Mouse (Mus musculus) liver, embryonic 12.5 days (tissue): Measurements from ENCODE around the gene Gucd1. TPM values are rescaled to one million over a fixed set of nuclear protein-coding genes. Genes with fewer than 3 reads are reported as not detected.
A peak's percentile ranks its signal among the peaks of the same experiment; 100 is the strongest.

Source experiments
- ATAC-seq: fragments of 200-750 bp; cut with Nextera tagmentation; 2 replicates; pipeline ENCODE4 v1.8.0; 2017; ENCODE audit warnings: moderate number of reproducible peaks, mild to moderate bottlenecking, moderate library complexity
- H3K27ac ChIP-seq: fragments of 300-500 bp; sonication (generic); 2 replicates; pipeline ENCODE4 v1.5.1; 2016; ENCODE audit warnings: mild to moderate bottlenecking
- H3K27me3 ChIP-seq: fragments of 300-500 bp; sonication (generic); replicated peaks from 2 replicates; pipeline ENCODE4 v1.6.1; 2016; ENCODE audit warnings: mild to moderate bottlenecking, moderate library complexity
- H3K36me3 ChIP-seq: fragments of 300-500 bp; sonication (generic); 2 replicates; pipeline ENCODE4 v1.6.1; 2016; ENCODE audit warnings: mild to moderate bottlenecking, moderate library complexity
- H3K4me1 ChIP-seq: fragments of 300-500 bp; sonication (generic); 2 replicates; pipeline ENCODE4 v1.6.1; 2016
- H3K4me2 ChIP-seq: fragments of 300-500 bp; sonication (generic); 2 replicates; pipeline ENCODE4 v1.6.1; 2016; ENCODE audit warnings: mild to moderate bottlenecking, moderate library complexity
- H3K4me3 ChIP-seq: fragments of 300-500 bp; sonication (generic); 2 replicates; pipeline ENCODE4 v1.5.1; 2016; ENCODE audit warnings: mild to moderate bottlenecking, moderate library complexity
- H3K9ac ChIP-seq: fragments of 300-500 bp; sonication (generic); 2 replicates; pipeline ENCODE4 v1.6.1; 2016; ENCODE audit warnings: mild to moderate bottlenecking, moderate library complexity
- H3K9me3 ChIP-seq: fragments of 300-500 bp; sonication (generic); replicated peaks from 2 replicates; pipeline ENCODE4 v1.6.1; 2016; ENCODE audit warnings: mild to moderate bottlenecking, moderate library complexity
- WGBS: fragments of 180-500 bp; shearing (Covaris S2); methylation state at CpG from one replicate; pipeline ENCODE4 v1.1.7; 2016; ENCODE audit not compliant: insufficient replicate concordance; 5-methylcytosine and 5-hydroxymethylcytosine counted together
- polyA plus RNA-seq: library from polyadenylated mRNA; unstranded; fragments of >200 nt; fragmentation: Nextera tagmentation; extraction: Ambion mirVana; gene quantifications from 2 replicates; pipeline ENCODE4 v1.2.1, GENCODE M21; 2016

Gene Gucd1
- polyA plus RNA-seq, 1 experiment from 2014 or later, result 50.5 TPM

DNA sequence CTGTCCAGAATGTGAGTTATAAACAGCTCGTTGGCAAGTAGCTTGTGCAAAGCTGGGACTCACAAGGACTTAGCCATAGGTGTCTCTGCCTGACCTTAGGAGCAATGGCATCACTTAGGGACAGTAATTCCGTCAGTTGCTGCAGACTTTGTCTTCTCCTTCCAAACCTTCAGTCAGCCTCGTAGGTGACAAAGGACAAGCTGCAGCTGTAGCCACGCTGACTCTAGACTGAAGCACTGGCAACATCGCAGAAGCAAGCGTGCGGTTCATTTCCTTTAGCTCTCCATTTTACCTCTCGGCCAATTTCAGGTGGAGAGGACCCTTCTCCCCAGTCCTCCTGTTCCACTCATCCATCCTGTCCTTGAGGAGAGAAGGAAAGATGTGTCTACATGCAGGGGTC is 193.8 kb downstream of the Gucd1 start:
- H3K4me1 ChIP-seq, result peaks cover 25% of the 10 kb centered on the region
- H3K27me3 ChIP-seq, result peaks cover 9% of the 10 kb centered on the region
- 67% methylated on average over 8 of the region's 8 CpGs for WGBS
- H3K27ac ChIP-seq, result no peak overlapping the region
- no peak overlapping the region for H3K4me3 ChIP-seq
- ATAC-seq, result no peak
- H3K9me3 ChIP-seq, result no peaks in the 10 kb centered on the region
- no peak overlapping the region for H3K9ac ChIP-seq
- no peak overlapping the region for H3K4me2 ChIP-seq
- no peaks in the 10 kb centered on the region for H3K36me3 ChIP-seq

DNA sequence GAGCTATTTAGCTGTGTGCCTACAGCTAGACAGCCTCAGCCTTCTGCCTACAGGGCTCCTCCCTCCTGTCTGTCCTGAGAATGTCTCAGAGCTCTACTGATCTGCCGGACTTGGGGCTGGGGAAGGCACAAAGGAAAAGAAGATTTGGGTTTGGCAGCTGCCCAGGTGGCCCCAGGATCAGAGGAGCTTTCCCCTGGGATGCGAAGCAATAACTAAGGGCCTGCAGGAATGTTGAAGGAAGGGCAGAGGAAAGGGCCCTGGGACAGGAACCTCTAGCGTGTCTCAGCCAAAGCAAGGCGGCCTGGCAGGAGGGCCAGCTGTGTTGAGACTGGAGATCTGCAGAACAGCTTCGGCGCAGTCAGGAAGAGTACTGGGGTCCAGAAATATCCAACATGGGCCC is 194.8 kb downstream of the Gucd1 start:
- Histone ChIP-seq H3K4me2 (no peak overlapping the region), H3K27ac (no peak overlapping the region), H3K9me3 (no peaks in the 10 kb centered on the region), H3K4me1 (peaks cover 25% of the 10 kb centered on the region), H3K9ac (no peak overlapping the region), H3K27me3 (peaks cover 20% of the 10 kb centered on the region), H3K36me3 (no peaks in the 10 kb centered on the region), H3K4me3 (no peak overlapping the region)
- no peak for ATAC-seq
- WGBS, result 73% methylated on average over 6 of the region's 6 CpGs

DNA sequence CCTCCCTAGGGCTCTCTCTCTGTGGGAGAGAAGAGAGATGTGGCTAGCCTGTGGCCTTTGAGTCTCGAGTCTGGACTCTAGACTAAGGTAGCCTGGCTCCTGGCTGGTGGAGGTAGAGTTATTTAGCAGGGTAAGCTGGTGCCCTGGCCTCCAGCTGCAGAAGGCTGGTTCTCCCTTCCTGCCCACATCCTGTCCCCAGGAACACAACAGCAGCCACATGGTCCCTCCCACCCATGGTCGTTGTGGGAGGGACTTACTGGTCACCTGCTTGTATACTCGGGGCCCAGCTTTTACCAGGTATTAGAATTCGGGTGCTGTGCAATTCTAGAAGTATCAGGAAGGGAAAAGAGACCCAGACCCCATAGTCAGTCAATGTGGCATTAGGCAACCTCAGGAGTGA is 197.5 kb downstream of the Gucd1 start:
- H3K27me3 ChIP-seq, result peaks cover 40% of the 10 kb centered on the region
- no peak overlapping the region for H3K9ac ChIP-seq
- ATAC-seq, result no peak
- peaks cover 27% of the 10 kb centered on the region for H3K4me1 ChIP-seq
- no peaks in the 10 kb centered on the region for H3K9me3 ChIP-seq
- H3K27ac ChIP-seq, result no peak overlapping the region
- H3K4me2 ChIP-seq, result no peak overlapping the region
- H3K4me3 ChIP-seq, result no peak overlapping the region
- WGBS, result 23% methylated on average over 4 of the region's 4 CpGs
- H3K36me3 ChIP-seq, result no peaks in the 10 kb centered on the region

DNA sequence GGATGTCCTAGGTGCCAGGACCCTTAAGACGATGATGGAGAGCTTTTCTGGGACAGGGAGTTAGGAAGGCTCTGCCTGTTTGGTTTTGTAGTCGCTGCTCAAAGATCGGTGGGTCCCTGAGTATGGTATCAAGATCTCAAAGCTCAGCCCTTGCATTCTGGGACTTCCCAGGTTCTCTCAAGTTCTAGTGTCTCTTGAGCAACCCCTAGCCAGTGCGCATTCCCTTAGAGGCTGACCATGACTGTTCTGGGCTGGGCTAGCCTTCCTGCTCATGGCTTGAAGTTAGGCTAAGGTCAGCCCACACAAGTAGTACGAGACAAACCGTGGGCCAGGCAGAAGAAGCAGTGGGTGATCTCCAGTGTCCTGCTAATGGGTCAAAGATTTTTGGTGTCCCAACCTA is 199.6 kb downstream of the Gucd1 start:
- no peak overlapping the region for H3K27ac ChIP-seq
- peak overlapping the region; percentile 75 for H3K4me2 ChIP-seq
- H3K4me3 ChIP-seq, result peak overlapping the region; percentile 60
- H3K9me3 ChIP-seq, result no peaks in the 10 kb centered on the region
- H3K4me1 ChIP-seq, result peaks cover 40% of the 10 kb centered on the region
- H3K27me3 ChIP-seq, result peaks cover 40% of the 10 kb centered on the region
- ATAC-seq, result no peak
- H3K36me3 ChIP-seq, result no peaks in the 10 kb centered on the region
- WGBS, result 57% methylated on average over 6 of the region's 6 CpGs
- no peak overlapping the region for H3K9ac ChIP-seq

DNA sequence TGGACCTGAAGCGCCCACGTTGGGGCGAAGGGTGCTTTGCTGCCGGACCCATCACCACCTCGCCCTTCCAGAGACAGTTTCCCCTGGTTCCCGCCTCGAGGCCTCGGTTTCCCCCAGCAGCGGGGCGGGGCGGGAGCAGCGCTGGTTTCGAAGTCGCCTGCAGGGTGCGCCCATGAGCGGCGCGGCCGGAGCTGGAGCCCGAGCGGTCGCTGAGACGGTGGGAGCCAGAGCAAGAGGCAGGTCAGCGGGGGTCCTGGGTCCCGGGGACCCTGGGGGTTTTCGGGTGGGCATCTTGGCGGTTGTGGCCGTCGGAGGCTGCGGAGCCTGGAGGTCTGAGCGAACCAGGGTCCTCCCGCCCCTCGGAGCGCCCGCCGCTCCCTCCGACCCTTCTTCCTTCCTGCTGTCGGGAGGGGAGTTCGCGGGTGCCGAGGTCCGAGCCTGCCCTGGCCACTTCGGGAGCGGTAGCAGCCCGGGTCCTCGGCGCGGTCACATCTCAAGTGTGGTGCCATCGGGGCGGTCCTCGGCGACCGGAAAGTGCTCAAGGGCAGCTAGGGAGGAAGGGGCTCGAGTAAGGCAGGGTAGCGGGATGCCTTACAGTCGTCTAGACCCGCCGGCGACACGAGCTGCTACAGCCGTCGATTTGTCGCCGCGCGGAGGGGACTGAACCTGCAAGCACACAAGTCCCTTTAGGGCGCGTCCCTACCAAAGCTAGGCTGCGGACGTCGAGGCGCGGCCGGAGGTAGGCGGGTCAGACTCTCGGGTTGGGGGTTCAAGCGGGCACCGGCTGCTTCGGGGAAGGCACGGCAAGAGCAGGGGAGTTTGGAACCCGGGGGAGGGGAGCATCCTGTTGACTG is 200.6 kb downstream of the Gucd1 start:
- ATAC-seq, result peak; percentile 40; the same call in 1 of the 2 replicates
- peak overlapping the region; percentile 60 for H3K4me3 ChIP-seq
- peak overlapping the region; percentile 75 for H3K4me2 ChIP-seq
- WGBS, result under 1% methylated on average over 79 of the region's 81 CpGs
- no peaks in the 10 kb centered on the region for H3K9me3 ChIP-seq
- peaks cover 40% of the 10 kb centered on the region for H3K27me3 ChIP-seq
- H3K9ac ChIP-seq, result peak overlapping the region; percentile 58
- 0 out of 2 replicates have a peak overlapping the region, but pooled peaks have one; percentile 20 for H3K27ac ChIP-seq
- no peaks in the 10 kb centered on the region for H3K36me3 ChIP-seq
- peaks cover 51% of the 10 kb centered on the region for H3K4me1 ChIP-seq

DNA sequence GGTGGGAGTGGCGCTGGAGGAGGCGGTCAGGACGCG is 201.1 kb downstream of the Gucd1 start, which contains the start of gene Adora2a:
Gene Adora2a, plus strand, starts transcription at position 6 of the 36 bp plus-strand sequence.
- Histone ChIP-seq H3K4me1 (peaks cover 51% of the 10 kb centered on the region), H3K36me3 (no peaks in the 10 kb centered on the region), H3K4me3 (peak within 1 kb of the TSS; percentile 60), H3K4me2 (peak within 1 kb of the TSS; percentile 75), H3K27ac (0 out of 2 replicates have a peak within 1 kb of the TSS, but pooled peaks have one; percentile 20), H3K27me3 (peaks cover 40% of the 10 kb centered on the region), H3K9ac (peak within 1 kb of the TSS; percentile 58), H3K9me3 (no peaks in the 10 kb centered on the region)
- 0% methylated on average over 2 of the region's 4 CpGs for WGBS
- ATAC-seq, result no peak

DNA sequence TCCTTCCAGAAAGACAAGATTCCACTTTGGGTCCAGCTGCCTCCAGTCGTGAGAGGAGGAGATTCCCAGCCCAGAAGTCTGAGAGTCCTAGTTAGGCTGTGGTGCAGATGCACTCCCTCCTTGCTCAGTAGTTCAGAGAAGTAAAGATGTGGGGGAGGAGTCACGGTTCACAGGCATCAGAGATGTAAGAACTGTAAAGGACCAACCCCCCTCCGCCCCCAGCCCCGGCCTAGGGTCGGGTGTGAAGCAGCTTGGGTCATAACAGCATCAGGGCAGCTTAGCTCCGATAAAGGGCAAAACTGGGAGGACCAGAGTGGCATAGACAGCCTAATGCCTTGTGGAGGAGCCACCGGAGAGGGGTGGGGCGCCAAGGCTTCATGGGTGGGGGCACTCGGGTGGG is 201.3 kb downstream of the Gucd1 start:
- no peaks in the 10 kb centered on the region for H3K9me3 ChIP-seq
- no peak overlapping the region for H3K27ac ChIP-seq
- H3K4me3 ChIP-seq, result peak overlapping the region; percentile 60
- H3K27me3 ChIP-seq, result peaks cover 40% of the 10 kb centered on the region
- H3K4me1 ChIP-seq, result peaks cover 51% of the 10 kb centered on the region
- peaks cover 2% of the 10 kb centered on the region; the same call in 1 of the 2 replicates for H3K36me3 ChIP-seq
- WGBS, result 13% methylated on average over 6 of the region's 9 CpGs
- H3K4me2 ChIP-seq, result peak overlapping the region; percentile 75
- 0 out of 2 replicates have a peak, but pooled peaks have one; percentile 6 for ATAC-seq
- peak overlapping the region; percentile 58; the same call in 1 of the 2 replicates for H3K9ac ChIP-seq

DNA sequence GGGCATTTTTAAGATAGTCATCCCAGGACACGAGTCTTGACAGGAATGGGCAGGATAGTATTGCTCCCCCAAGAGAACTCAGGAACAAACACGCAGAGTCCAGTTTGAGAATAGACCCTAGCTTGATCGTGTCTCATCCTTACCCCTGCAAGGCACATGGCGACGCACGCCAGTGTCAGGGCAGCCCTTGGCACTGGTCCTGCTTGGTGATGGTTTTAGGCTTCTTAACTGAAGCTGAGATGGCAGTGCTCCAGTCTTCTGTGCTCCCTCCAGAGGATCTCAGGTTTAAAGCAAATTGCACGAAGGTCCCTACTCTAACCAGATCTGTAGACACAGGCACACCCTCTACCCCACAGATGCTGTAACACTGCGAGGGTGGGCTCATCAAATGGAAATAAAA is 202.0 kb downstream of the Gucd1 start:
- Histone ChIP-seq H3K36me3 (peaks cover 8% of the 10 kb centered on the region), H3K4me2 (no peak overlapping the region), H3K4me3 (no peak overlapping the region), H3K27me3 (peaks cover 40% of the 10 kb centered on the region), H3K4me1 (peaks cover 51% of the 10 kb centered on the region), H3K9ac (no peak overlapping the region), H3K27ac (no peak overlapping the region), H3K9me3 (no peaks in the 10 kb centered on the region)
- 79% methylated on average over 8 of the region's 8 CpGs for WGBS
- ATAC-seq, result no peak

DNA sequence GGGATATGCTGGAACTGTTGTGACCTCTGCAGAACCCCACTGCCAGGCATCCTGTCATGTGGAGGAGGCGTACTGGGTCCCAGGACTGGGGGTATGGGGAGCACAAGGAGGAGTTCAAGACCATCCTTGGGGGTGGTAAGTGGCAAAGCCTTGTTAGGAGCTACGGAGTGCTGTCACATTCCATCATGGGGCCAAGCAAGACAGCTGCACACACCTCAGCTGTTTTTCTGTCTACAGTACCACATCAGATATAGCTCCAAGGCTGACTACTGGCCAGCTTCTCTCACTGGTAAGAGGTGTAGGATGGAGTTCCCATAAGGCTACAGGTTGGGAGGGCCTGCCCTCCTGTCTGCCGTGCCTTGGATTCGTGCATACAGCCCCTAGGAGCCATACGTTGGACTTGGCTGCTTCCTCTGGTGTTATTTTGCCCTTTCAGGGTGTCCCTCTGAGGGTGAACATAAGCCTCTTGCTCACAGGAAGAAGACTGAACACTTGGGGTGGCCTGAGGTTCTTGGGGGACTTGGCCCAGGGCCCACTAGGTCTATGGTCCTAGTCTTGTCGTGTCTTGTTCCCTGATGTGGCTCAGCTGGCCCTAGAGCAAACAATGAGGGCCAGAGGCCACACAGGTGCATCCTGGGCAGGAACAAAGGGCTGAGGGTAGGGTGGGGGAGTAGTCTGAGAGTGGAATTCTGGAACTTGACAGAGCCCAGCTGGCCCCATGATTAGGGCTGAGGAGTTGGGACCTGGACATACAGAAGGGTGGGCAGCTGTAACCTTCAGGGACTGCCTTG is 203.4 kb downstream of the Gucd1 start:
- ATAC-seq, result no peak
- no peak overlapping the region for H3K4me2 ChIP-seq
- no peak overlapping the region for H3K27ac ChIP-seq
- H3K9me3 ChIP-seq, result no peaks in the 10 kb centered on the region
- peaks cover 22% of the 10 kb centered on the region for H3K36me3 ChIP-seq
- H3K4me1 ChIP-seq, result peaks cover 45% of the 10 kb centered on the region
- no peak overlapping the region for H3K9ac ChIP-seq
- H3K27me3 ChIP-seq, result peaks cover 34% of the 10 kb centered on the region
- H3K4me3 ChIP-seq, result no peak overlapping the region
- WGBS, result 61% methylated on average over 6 of the region's 6 CpGs

DNA sequence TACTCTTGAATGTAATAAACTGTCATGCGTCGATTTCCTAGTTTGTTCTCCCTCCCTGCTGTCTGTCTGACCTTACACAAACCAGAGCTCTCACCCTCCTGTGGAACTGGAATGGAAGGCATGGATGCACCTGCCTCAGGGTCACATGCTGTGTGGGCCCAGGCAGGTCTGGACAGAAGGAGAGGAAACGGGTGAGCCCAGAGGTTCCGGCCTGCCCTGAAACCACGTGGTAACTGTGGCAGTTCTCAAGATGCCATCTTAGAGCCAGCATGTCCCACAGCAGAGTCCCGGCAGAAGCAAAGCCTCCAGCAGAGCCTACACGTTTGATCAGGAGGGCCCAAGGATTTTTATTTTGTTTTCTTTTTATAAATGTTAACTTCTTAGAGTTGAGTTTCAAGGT is 205.4 kb downstream of the Gucd1 start:
- H3K36me3 ChIP-seq, result peaks cover 42% of the 10 kb centered on the region
- H3K9ac ChIP-seq, result no peak overlapping the region
- H3K27ac ChIP-seq, result no peak overlapping the region
- no peak overlapping the region for H3K4me3 ChIP-seq
- no peaks in the 10 kb centered on the region for H3K9me3 ChIP-seq
- 54% methylated on average over 7 of the region's 7 CpGs for WGBS
- H3K4me1 ChIP-seq, result peaks cover 47% of the 10 kb centered on the region
- peaks cover 14% of the 10 kb centered on the region for H3K27me3 ChIP-seq
- H3K4me2 ChIP-seq, result no peak overlapping the region
- no peak for ATAC-seq

DNA sequence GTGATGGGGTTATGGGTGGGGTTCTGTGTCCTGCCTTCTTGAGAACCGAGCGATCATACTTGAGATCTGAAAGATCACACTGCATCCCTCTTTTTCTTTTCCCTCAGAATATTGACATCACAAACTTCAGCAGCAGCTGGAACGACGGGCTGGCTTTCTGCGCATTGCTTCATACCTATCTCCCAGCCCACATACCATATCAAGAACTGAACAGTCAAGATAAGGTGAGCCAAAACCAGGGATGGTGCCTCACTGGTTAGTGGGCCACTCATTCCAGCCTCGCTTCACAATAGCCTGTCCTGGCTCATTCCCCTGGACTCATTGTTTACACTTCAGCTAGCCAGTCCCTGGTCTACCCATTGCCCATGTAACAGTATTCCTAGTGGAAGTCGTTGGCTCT is 210.6 kb downstream of the Gucd1 start:
- Histone ChIP-seq H3K27ac (no peak overlapping the region), H3K27me3 (no peaks in the 10 kb centered on the region), H3K9me3 (no peaks in the 10 kb centered on the region), H3K4me2 (no peak overlapping the region), H3K4me1 (peaks cover 50% of the 10 kb centered on the region), H3K9ac (no peak overlapping the region), H3K4me3 (no peak overlapping the region), H3K36me3 (peaks cover 59% of the 10 kb centered on the region)
- peak; percentile 44 for ATAC-seq
- WGBS, result 32% methylated on average over 7 of the region's 7 CpGs

DNA sequence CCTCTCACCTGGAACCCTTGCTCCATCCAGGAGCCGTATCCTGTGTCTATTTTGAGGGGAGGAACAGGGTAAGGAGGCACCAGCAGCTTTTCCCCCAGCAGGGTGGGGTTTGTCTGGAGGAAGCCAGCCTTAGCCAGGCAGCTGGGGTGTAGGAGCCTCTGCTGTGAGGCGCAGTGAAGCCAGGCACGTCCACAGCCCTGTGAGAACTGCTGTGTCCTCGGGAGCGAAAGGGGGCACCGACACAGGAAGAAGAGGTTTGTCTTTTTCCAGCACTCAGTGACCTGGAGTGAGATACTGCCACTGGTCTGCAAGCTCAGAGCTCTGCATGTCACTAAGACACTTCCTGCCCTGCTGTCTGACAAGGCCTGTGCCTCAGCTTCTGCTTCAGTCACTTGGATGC is 213.4 kb downstream of the Gucd1 start:
- no peak overlapping the region for H3K4me2 ChIP-seq
- peaks cover 51% of the 10 kb centered on the region for H3K36me3 ChIP-seq
- no peaks in the 10 kb centered on the region for H3K9me3 ChIP-seq
- peak; percentile 53 for ATAC-seq
- H3K9ac ChIP-seq, result no peak overlapping the region
- 21% methylated on average over 6 of the region's 6 CpGs for WGBS
- H3K4me3 ChIP-seq, result no peak overlapping the region
- H3K4me1 ChIP-seq, result peaks cover 64% of the 10 kb centered on the region
- no peaks in the 10 kb centered on the region for H3K27me3 ChIP-seq
- H3K27ac ChIP-seq, result peak overlapping the region; percentile 70
